Mouse (Mus musculus): ENCODE measurements around the gene Slc15a4. TPM values are rescaled to one million over a fixed set of nuclear protein-coding genes. Genes with fewer than 3 reads are reported as not detected.

Slc15a4 gene
- total and polyA plus RNA-seq, 3 experiments, result 31.7 to 35.5 TPM; not detected in 1

GRCm38 (mm10) chr5:127660267-127660666 is 27.6 kb upstream of the Slc15a4 start:
- Histone ChIP-seq H3K4me1 (ENCODE audit: control insufficient read depth in 1 of 2, insufficient read depth in 2 of 2, low read length in 2 of 2) (no peaks in the 10 kb centered on the region), H3K36me3 (ENCODE audit: control insufficient read depth in 1 of 2, insufficient read depth in 2 of 2, low read length in 2 of 2) (no peaks in the 10 kb centered on the region), H3K9me3 (replicated peaks; ENCODE audit: insufficient read depth, low read length) (no peaks in the 10 kb centered on the region), H3K27me3 (ENCODE audit: control insufficient read depth in 1 of 2, insufficient read depth in 2 of 2, low read length in 2 of 2) (no peaks in the 10 kb centered on the region), H3K27ac (ENCODE audit: control insufficient read depth, low read depth, low read length) (no peak overlapping the region), H3K79me2 (ENCODE audit: control insufficient read depth, insufficient read depth, low read length, poor library complexity) (no peaks in the 10 kb centered on the region), H3K9ac (ENCODE audit: control insufficient read depth, low read depth, low read length, poor library complexity, severe bottlenecking) (no peak overlapping the region), H3K4me3 (ENCODE audit: control insufficient read depth in 1 of 2, insufficient read depth in 1 of 2, low read depth in 2 of 2, low read length in 2 of 2) (no peak overlapping the region)
- no peak for DNase-seq (ENCODE audit: low read depth, low spot score)
- TF ChIP-seq TCF12 (IDR thresholded peaks at IDR 0.05; ENCODE audit: low read depth, low read length) (no peak), ZMIZ1 (IDR thresholded peaks at IDR 0.05; ENCODE audit: low read depth, low read length) (no peak), ZNF384 (IDR thresholded peaks at IDR 0.05; ENCODE audit: low read depth, low read length) (no peak), SIN3A (IDR thresholded peaks at IDR 0.05; ENCODE audit: low read length) (no peak), POLR2A (IDR thresholded peaks at IDR 0.05; ENCODE audit: control insufficient read depth in 1 of 2, insufficient read depth in 1 of 2, low read depth in 1 of 2, low read length in 2 of 2, poor library complexity in 1 of 2) (no peak), E2F4 (IDR thresholded peaks at IDR 0.05; ENCODE audit: borderline replicate concordance, low read depth, low read length) (no peak), SMC3 (IDR thresholded peaks at IDR 0.05; ENCODE audit: low read depth, low read length) (no peak), NELFE (IDR thresholded peaks at IDR 0.05; ENCODE audit: low read depth, low read length) (no peak), ZKSCAN1 (IDR thresholded peaks at IDR 0.05; ENCODE audit: low read depth, low read length) (no peak), RAD21 (IDR thresholded peaks at IDR 0.05; ENCODE audit: low read depth, low read length) (no peak), UBTF (IDR thresholded peaks at IDR 0.05; ENCODE audit: borderline replicate concordance, insufficient read depth, low read depth, low read length) (no peak), MYB (IDR thresholded peaks at IDR 0.05; ENCODE audit: low read depth, low read length) (no peak), JUND (IDR thresholded peaks at IDR 0.05; ENCODE audit: low read depth, low read length) (no peak), HCFC1 (IDR thresholded peaks at IDR 0.05; ENCODE audit: low read depth, low read length) (no peak), NRF1 (IDR thresholded peaks at IDR 0.05; ENCODE audit: insufficient read depth, low read depth, low read length, poor library complexity, severe bottlenecking) (no peak), CHD2 (IDR thresholded peaks at IDR 0.05; ENCODE audit: low read length) (no peak)

GRCm38 (mm10) chr5:127659312-127659711 is 26.6 kb upstream of the Slc15a4 start:
- Histone ChIP-seq H3K27ac (ENCODE audit: control insufficient read depth, low read depth, low read length) (no peak overlapping the region), H3K4me3 (ENCODE audit: control insufficient read depth in 1 of 2, insufficient read depth in 1 of 2, low read depth in 2 of 2, low read length in 2 of 2) (no peak overlapping the region), H3K27me3 (ENCODE audit: control insufficient read depth in 1 of 2, insufficient read depth in 2 of 2, low read length in 2 of 2) (no peaks in the 10 kb centered on the region), H3K36me3 (ENCODE audit: control insufficient read depth in 1 of 2, insufficient read depth in 2 of 2, low read length in 2 of 2) (no peaks in the 10 kb centered on the region), H3K79me2 (ENCODE audit: control insufficient read depth, insufficient read depth, low read length, poor library complexity) (no peaks in the 10 kb centered on the region), H3K9ac (ENCODE audit: control insufficient read depth, low read depth, low read length, poor library complexity, severe bottlenecking) (no peak overlapping the region), H3K4me1 (ENCODE audit: control insufficient read depth in 1 of 2, insufficient read depth in 2 of 2, low read length in 2 of 2) (no peaks in the 10 kb centered on the region), H3K9me3 (replicated peaks; ENCODE audit: insufficient read depth, low read length) (no peaks in the 10 kb centered on the region)
- DNase-seq (ENCODE audit: low read depth, low spot score), result no peak
- TF ChIP-seq MEF2A (IDR thresholded peaks at IDR 0.05; ENCODE audit: extremely low read depth, insufficient replicate concordance, low read depth, low read length, poor library complexity, severe bottlenecking) (no peak), ETS1 (IDR thresholded peaks at IDR 0.05; ENCODE audit: low read depth, low read length) (no peak), CTCF (IDR thresholded peaks at IDR 0.05 in 2 of 3, conservative IDR thresholded peaks at IDR 0.05 in 1 of 3; ENCODE audit: control insufficient read depth in 1 of 3, insufficient read depth in 1 of 3, low read depth in 2 of 3, low read length in 3 of 3, poor library complexity in 1 of 3, severe bottlenecking in 1 of 3) (peak in 1 of 3 experiments; percentile 26; a peak in 3 of 6 replicates)

Data from MEL (cell line).